Mouse (Mus musculus) liver, embryonic 16.5 days (tissue): ENCODE measurements at regions not wholly inside any gene's neighbourhood (a gene's known extent, or its start where the extent isn't known, plus 50 kb on each side); places are given as distances from the start of the nearest gene placed in this dataset.

Experiments used
- ATAC-seq: fragments of 200-750 bp; cut with Nextera tagmentation; 2 replicates; pipeline ENCODE4 v1.8.0; 2017; ENCODE audit warnings: low read depth, mild to moderate bottlenecking, moderate number of reproducible peaks, moderate library complexity
- H3K27ac ChIP-seq: fragments of 300-500 bp; sonication (generic); 2 replicates; pipeline ENCODE4 v1.5.1; 2014; ENCODE audit warnings: mild to moderate bottlenecking, low read length
- H3K27me3 ChIP-seq: fragments of 300-500 bp; sonication (generic); 2 replicates; pipeline ENCODE4 v1.6.1; 2014; ENCODE audit warnings: low read depth, low read length, mixed read lengths; ENCODE audit not compliant: control insufficient read depth, insufficient read depth
- H3K36me3 ChIP-seq: fragments of 300-500 bp; sonication (generic); 2 replicates; pipeline ENCODE4 v1.6.1; 2014; ENCODE audit warnings: mild to moderate bottlenecking; ENCODE audit not compliant: control insufficient read depth, insufficient read depth
- H3K4me1 ChIP-seq: fragments of 300-500 bp; sonication (generic); 2 replicates; pipeline ENCODE4 v1.6.1; 2014; ENCODE audit warnings: low read depth, low read length, mixed read lengths; ENCODE audit not compliant: control insufficient read depth
- H3K4me2 ChIP-seq: fragments of 300-500 bp; sonication (generic); 2 replicates; pipeline ENCODE4 v1.6.1; 2014; ENCODE audit warnings: low read depth, low read length, mixed read lengths
- H3K4me3 ChIP-seq: fragments of 300-500 bp; sonication (generic); 2 replicates; pipeline ENCODE4 v1.5.1; 2014; ENCODE audit warnings: low read depth, mild to moderate bottlenecking, low read length
- H3K9ac ChIP-seq: fragments of 300-500 bp; sonication (generic); 2 replicates; pipeline ENCODE4 v1.6.1; 2014; ENCODE audit warnings: low read depth, low read length
- H3K9me3 ChIP-seq: fragments of 300-500 bp; sonication (generic); replicated peaks from 2 replicates; pipeline ENCODE4 v1.6.1; 2016; ENCODE audit warnings: low read length; ENCODE audit not compliant: control insufficient read depth
- WGBS: fragments of 180-500 bp; shearing (Covaris S2); extraction: QIAGEN DNeasy Blood & Tissue Kit; methylation state at CpG from one replicate; pipeline ENCODE4 v1.1.7; 2014; ENCODE audit not compliant: insufficient replicate concordance; 5-methylcytosine and 5-hydroxymethylcytosine counted together

DNA sequence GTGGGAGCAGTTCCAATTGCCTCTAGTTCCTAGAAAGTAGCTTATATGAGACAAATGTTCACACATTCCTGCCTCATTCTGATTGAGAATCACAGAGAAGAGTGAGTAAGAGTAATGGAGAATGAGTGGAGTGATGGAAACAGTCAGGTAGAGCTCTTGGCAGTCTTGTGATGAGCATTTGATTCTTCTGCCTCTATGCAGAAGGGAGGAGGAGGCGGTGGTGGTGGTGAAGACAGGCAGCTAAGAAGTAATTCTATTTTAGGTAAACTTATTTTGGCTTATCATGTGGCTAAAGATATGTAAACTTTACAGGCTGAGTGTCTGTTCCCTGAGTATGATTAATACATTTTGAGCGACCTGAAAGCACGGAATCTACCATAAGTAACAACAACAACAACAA lies 203.6 kb upstream of the Snx7 start:
- Histone ChIP-seq H3K4me1 (no peaks in the 10 kb centered on the region), H3K36me3 (no peaks in the 10 kb centered on the region), H3K9me3 (no peaks in the 10 kb centered on the region), H3K4me3 (no peak overlapping the region), H3K9ac (no peak overlapping the region), H3K27me3 (no peaks in the 10 kb centered on the region), H3K27ac (no peak overlapping the region), H3K4me2 (no peak overlapping the region)
- ATAC-seq: no peak
- 70% methylated on average over 3 of the region's 3 CpGs for WGBS

DNA sequence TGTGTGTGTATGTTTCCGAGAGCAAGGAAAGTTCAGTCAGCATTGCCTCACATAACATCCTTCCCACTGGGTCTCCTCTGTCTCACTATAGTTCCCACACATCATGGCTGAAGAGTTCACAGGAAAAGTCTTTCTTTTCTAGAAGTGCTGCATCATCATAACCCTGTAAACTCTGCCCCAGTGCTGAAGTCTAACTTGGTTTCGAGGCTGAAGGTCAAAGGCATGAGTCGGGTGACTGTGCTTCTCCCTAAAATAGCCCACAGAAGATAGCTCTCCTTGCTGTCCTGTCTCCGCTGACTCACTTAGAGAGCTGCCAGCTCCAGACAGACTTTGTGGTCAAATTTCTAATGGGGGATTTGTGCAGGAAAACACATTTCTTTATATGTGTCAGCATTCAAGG lies 201.4 kb upstream of the Snx7 start:
- WGBS: 23% methylated on average over 4 of the region's 4 CpGs
- Histone ChIP-seq H3K9me3 (no peaks in the 10 kb centered on the region), H3K4me1 (no peaks in the 10 kb centered on the region), H3K9ac (no peak overlapping the region), H3K36me3 (no peaks in the 10 kb centered on the region), H3K4me2 (no peak overlapping the region), H3K27ac (no peak overlapping the region), H3K4me3 (no peak overlapping the region), H3K27me3 (no peaks in the 10 kb centered on the region)
- ATAC-seq: peak; percentile 69

GRCm38 (mm10) chr3:118063679-118064078 lies 194.9 kb upstream of the Snx7 start:
- ATAC-seq: no peak
- WGBS: 18% methylated on average over 2 of the region's 2 CpGs
- Histone ChIP-seq H3K36me3 (no peaks in the 10 kb centered on the region), H3K9ac (no peak overlapping the region), H3K4me1 (no peaks in the 10 kb centered on the region), H3K27ac (no peak overlapping the region), H3K27me3 (no peaks in the 10 kb centered on the region), H3K9me3 (no peaks in the 10 kb centered on the region), H3K4me3 (no peak overlapping the region), H3K4me2 (no peak overlapping the region)

DNA sequence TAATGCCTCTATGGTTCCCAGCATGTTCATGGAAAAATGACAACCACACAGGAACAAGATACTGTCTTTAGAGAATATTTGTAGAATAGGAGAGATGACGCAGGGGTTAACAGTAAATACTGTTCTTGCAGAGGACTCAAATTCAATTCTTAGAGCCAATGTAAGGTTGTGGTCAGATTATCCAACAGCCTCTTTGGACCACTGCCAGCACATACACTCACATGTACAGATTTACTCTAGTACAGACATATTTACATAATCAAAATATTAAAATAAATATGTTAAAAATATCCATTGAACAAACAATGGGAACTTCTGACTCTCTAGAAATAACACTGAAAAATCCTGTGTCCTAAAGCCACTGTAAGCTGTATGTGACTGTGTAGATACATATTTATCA lies 193.8 kb upstream of the Snx7 start:
- Histone ChIP-seq H3K9me3 (no peaks in the 10 kb centered on the region), H3K4me3 (no peak overlapping the region), H3K4me2 (no peak overlapping the region), H3K4me1 (no peaks in the 10 kb centered on the region), H3K36me3 (no peaks in the 10 kb centered on the region), H3K27ac (no peak overlapping the region), H3K27me3 (no peaks in the 10 kb centered on the region), H3K9ac (no peak overlapping the region)
- no peak for ATAC-seq
- WGBS: 58% methylated on average over 1 of the region's 1 CpGs

DNA sequence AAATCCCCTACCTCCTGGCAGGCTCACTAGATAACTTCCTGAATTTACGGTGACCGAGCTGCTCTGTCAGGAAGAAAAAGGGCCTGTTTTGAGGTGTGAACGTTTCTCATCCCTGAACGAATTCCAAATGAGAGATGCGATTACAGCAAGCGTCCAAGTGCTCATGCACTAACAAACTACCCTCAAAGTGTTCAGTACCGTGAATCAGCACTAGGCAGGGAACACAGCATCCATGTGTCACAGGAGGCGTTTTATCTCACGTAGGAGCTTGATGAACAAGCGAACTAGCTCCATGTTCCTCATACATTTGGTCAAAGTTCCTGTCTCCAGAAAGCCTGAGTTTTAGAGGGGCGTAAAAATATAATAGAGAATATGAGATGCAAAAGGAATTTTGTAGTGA lies 178.3 kb upstream of the Snx7 start:
- H3K4me3 ChIP-seq: no peak overlapping the region
- H3K27ac ChIP-seq: no peak overlapping the region
- ATAC-seq: no peak
- no peaks in the 10 kb centered on the region for H3K4me1 ChIP-seq
- WGBS: 68% methylated on average over 11 of the region's 11 CpGs
- H3K36me3 ChIP-seq: no peaks in the 10 kb centered on the region
- H3K9me3 ChIP-seq: no peaks in the 10 kb centered on the region
- no peak overlapping the region for H3K4me2 ChIP-seq
- no peak overlapping the region for H3K9ac ChIP-seq
- H3K27me3 ChIP-seq: no peaks in the 10 kb centered on the region

DNA sequence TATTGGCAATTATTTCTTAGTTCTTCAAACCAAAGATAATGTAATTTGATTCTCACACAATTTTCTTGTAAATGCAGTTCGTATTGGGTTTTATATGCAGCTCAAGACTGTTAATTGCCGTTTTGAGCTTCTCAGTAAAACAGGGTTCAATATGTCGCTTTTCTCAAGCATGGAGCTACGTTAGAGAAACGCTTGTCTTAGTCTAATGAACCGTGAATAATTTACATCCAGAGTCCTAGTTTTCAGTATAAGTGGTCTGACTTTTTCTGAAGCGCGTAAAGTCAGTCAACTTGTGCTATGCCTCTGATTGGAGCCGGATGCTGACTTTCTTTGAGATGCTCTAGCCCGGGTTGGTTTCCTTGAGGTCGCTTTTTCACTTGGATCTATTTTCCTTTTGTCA lies 177.8 kb upstream of the Snx7 start:
- no peak overlapping the region for H3K4me2 ChIP-seq
- H3K36me3 ChIP-seq: no peaks in the 10 kb centered on the region
- WGBS: 68% methylated on average over 11 of the region's 11 CpGs
- no peaks in the 10 kb centered on the region for H3K4me1 ChIP-seq
- no peak for ATAC-seq
- H3K27ac ChIP-seq: no peak overlapping the region
- H3K9ac ChIP-seq: no peak overlapping the region
- H3K27me3 ChIP-seq: no peaks in the 10 kb centered on the region
- no peaks in the 10 kb centered on the region for H3K9me3 ChIP-seq
- no peak overlapping the region for H3K4me3 ChIP-seq

DNA sequence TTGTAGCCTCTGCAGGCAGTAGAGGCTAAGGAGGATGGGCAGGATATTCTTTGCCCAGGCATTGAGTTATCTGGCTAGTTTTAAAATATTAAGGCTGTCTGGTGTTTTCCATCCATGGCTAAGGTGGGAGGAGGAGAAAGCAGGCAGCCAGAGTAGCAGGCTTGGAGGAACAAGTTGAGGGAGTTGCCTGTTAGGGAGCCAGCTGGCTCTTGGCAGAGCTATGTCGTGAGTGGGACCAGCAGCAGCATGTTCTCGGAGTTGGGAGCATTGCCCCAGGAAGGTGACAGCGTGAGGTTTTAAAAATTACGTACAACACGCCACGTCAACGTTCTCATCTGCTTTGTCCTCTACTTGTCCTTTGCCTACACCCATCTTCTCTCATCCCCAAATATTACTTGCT lies 167.8 kb upstream of the Snx7 start:
- Histone ChIP-seq H3K4me1 (no peaks in the 10 kb centered on the region), H3K4me3 (no peak overlapping the region), H3K27me3 (no peaks in the 10 kb centered on the region), H3K36me3 (no peaks in the 10 kb centered on the region), H3K4me2 (no peak overlapping the region), H3K9ac (no peak overlapping the region), H3K27ac (no peak overlapping the region), H3K9me3 (no peaks in the 10 kb centered on the region)
- WGBS: 66% methylated on average over 7 of the region's 7 CpGs
- ATAC-seq: no peak

- H3K27ac ChIP-seq: no peak overlapping the region
- H3K4me3 ChIP-seq: no peak overlapping the region
- H3K9ac ChIP-seq: no peak overlapping the region
- H3K4me1 ChIP-seq: no peaks in the 10 kb centered on the region
- ATAC-seq: no peak
- H3K27me3 ChIP-seq: no peaks in the 10 kb centered on the region
- 60% methylated on average over 4 of the region's 4 CpGs for WGBS
- no peak overlapping the region for H3K4me2 ChIP-seq
- H3K9me3 ChIP-seq: no peaks in the 10 kb centered on the region
- no peaks in the 10 kb centered on the region for H3K36me3 ChIP-seq
These were observed 126.7 kb upstream of the Snx7 start for GRCm38 (mm10) chr3:117995401-117995800.

DNA sequence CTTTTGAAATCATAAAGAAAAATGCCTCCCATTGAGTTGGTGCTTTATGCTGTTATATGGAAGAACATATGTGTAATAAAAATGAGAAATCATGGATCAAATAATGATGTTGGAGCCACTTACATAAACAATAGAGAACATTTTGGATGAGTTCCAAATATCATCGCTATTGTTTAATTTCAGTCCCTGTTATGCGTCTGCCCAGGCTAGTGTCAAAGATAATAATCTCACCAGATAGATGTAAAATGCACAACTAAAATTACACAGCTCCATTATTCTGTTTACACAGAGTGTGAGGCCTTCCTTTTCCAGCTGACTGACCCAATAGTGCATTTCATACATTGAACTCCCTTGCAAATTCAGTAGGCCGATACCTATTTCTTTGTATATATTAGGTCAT lies 125.4 kb upstream of the Snx7 start:
- WGBS: 73% methylated on average over 3 of the region's 3 CpGs
- no peaks in the 10 kb centered on the region for H3K36me3 ChIP-seq
- H3K9ac ChIP-seq: no peak overlapping the region
- no peak for ATAC-seq
- no peak overlapping the region for H3K27ac ChIP-seq
- H3K9me3 ChIP-seq: no peaks in the 10 kb centered on the region
- no peaks in the 10 kb centered on the region for H3K27me3 ChIP-seq
- H3K4me2 ChIP-seq: no peak overlapping the region
- H3K4me3 ChIP-seq: no peak overlapping the region
- no peaks in the 10 kb centered on the region for H3K4me1 ChIP-seq

DNA sequence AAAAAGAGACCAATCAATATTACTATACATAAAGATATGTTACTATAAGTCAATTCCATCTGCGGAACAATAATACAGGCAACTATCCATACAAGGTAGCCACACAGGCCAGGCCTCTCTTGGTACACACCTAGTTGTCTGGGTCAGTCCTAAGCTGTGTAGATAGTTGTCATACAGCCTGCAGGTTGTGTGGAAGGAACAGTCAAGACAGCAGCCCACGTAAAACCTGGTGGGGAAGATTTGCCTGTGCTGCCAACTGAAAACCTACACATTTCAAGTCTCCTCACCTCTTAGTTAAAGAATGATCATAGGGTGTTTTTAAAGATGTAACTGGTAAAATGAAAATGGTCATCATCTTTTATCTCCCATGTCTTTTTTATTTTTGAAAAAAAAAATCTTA lies 121.8 kb upstream of the Snx7 start:
- 70% methylated on average over 2 of the region's 2 CpGs for WGBS
- Histone ChIP-seq H3K27ac (no peak overlapping the region), H3K9me3 (no peaks in the 10 kb centered on the region), H3K4me1 (no peaks in the 10 kb centered on the region), H3K4me2 (no peak overlapping the region), H3K9ac (no peak overlapping the region), H3K27me3 (no peaks in the 10 kb centered on the region), H3K36me3 (no peaks in the 10 kb centered on the region), H3K4me3 (no peak overlapping the region)
- no peak for ATAC-seq
